Mouse (Mus musculus): Measurements from ENCODE around the gene Cpa1. TPM values are rescaled to one million over a fixed set of nuclear protein-coding genes. Genes with fewer than 3 reads are reported as not detected.

The Cpa1 gene
- polyA plus RNA-seq, 1 experiment from 2014 or later = 1.9 TPM

GRCm38 (mm10) chr6:30643694-30644460, 4.9 kb downstream of the Cpa1 start:
- DNase-seq (no peak), ATAC-seq (ENCODE audit: insufficient read depth) (no peak)
- Histone ChIP-seq H3K4me3 (ENCODE audit: low read depth, low read length) (no peak overlapping the region), H3K27me3 (ENCODE audit: insufficient read depth, low read length) (no peaks in the 10 kb centered on the region), H3K4me1 (ENCODE audit: insufficient read depth) (no peaks in the 10 kb centered on the region), H3K27ac (ENCODE audit: low read depth) (no peak overlapping the region), H3K36me3 (ENCODE audit: insufficient read depth) (no peaks in the 10 kb centered on the region), H3K4me2 (no peak overlapping the region), H3K9me3 (ENCODE audit: low read depth, low read length) (no peaks in the 10 kb centered on the region), H3K9ac (no peak overlapping the region)
- 63% methylated on average over 12 of the region's 12 CpGs for WGBS
- no peak for TF ChIP-seq CTCF (IDR thresholded peaks at IDR 0.05; ENCODE audit: low read depth)

- ATAC-seq (ENCODE audit: insufficient read depth) = no peak
- H3K27me3 ChIP-seq (ENCODE audit: insufficient read depth, low read length) = no peaks in the 10 kb centered on the region
- H3K4me2 ChIP-seq = no peak overlapping the region
- no peaks in the 10 kb centered on the region for H3K4me1 ChIP-seq (ENCODE audit: insufficient read depth)
- H3K9ac ChIP-seq = no peak overlapping the region
- 82% methylated on average over 3 of the region's 3 CpGs for WGBS
- H3K4me3 ChIP-seq (ENCODE audit: low read depth, low read length) = no peak overlapping the region
- H3K36me3 ChIP-seq (ENCODE audit: insufficient read depth) = no peaks in the 10 kb centered on the region
- DNase-seq = no peak
- H3K27ac ChIP-seq (ENCODE audit: low read depth) = no peak overlapping the region
- H3K9me3 ChIP-seq (ENCODE audit: low read depth, low read length) = no peaks in the 10 kb centered on the region
- TF ChIP-seq CTCF (IDR thresholded peaks at IDR 0.05; ENCODE audit: low read depth) = no peak
These were observed 5.4 kb downstream of the Cpa1 start for GRCm38 (mm10) chr6:30644462-30644861.

GRCm38 (mm10) chr6:30645379-30645778, 6.4 kb downstream of the Cpa1 start:
- H3K27ac ChIP-seq (ENCODE audit: low read depth) = no peak overlapping the region
- no peak for ATAC-seq (ENCODE audit: insufficient read depth)

GRCm38 (mm10) chr6:30649651-30650296, 10.8 kb downstream of the Cpa1 start:
- WGBS = 65% methylated on average over 11 of the region's 11 CpGs

More at GRCm38 (mm10) chr6:30645379-30645778, 6.4 kb downstream of the Cpa1 start:
- no peaks in the 10 kb centered on the region for H3K36me3 ChIP-seq (ENCODE audit: insufficient read depth)
- DNase-seq = no peak
- H3K4me3 ChIP-seq (ENCODE audit: low read depth, low read length) = no peak overlapping the region
- H3K9me3 ChIP-seq (ENCODE audit: low read depth, low read length) = no peaks in the 10 kb centered on the region
- H3K4me1 ChIP-seq (ENCODE audit: insufficient read depth) = no peaks in the 10 kb centered on the region
- 74% methylated on average over 6 of the region's 6 CpGs for WGBS
- H3K4me2 ChIP-seq = no peak overlapping the region
- TF ChIP-seq CTCF (IDR thresholded peaks at IDR 0.05; ENCODE audit: low read depth) = no peak
- no peaks in the 10 kb centered on the region for H3K27me3 ChIP-seq (ENCODE audit: insufficient read depth, low read length)
- no peak overlapping the region for H3K9ac ChIP-seq

GRCm38 (mm10) chr6:30652425-30653188, 13.6 kb downstream of the Cpa1 start:
- WGBS = 41% methylated on average over 9 of the region's 9 CpGs
- Histone ChIP-seq H3K27ac (ENCODE audit: low read depth) (peak overlapping the region; percentile 68), H3K9me3 (ENCODE audit: low read depth, low read length) (no peaks in the 10 kb centered on the region), H3K27me3 (ENCODE audit: insufficient read depth, low read length) (no peaks in the 10 kb centered on the region), H3K4me1 (ENCODE audit: insufficient read depth) (peaks cover 31% of the 10 kb centered on the region; the same call in 1 of the 2 replicates), H3K36me3 (ENCODE audit: insufficient read depth) (no peaks in the 10 kb centered on the region), H3K9ac (no peak overlapping the region), H3K4me3 (ENCODE audit: low read depth, low read length) (no peak overlapping the region), H3K4me2 (no peak overlapping the region)
- DNase-seq (peak; percentile 48), ATAC-seq (ENCODE audit: insufficient read depth) (0 out of 2 replicates have a peak, but pooled peaks have one; percentile 20)
- no peak for TF ChIP-seq CTCF (IDR thresholded peaks at IDR 0.05; ENCODE audit: low read depth)

More at GRCm38 (mm10) chr6:30649651-30650296, 10.8 kb downstream of the Cpa1 start:
- Histone ChIP-seq H3K36me3 (ENCODE audit: insufficient read depth) (no peaks in the 10 kb centered on the region), H3K27ac (ENCODE audit: low read depth) (peak overlapping the region; percentile 3; the same call in 1 of the 2 replicates), H3K9me3 (ENCODE audit: low read depth, low read length) (no peaks in the 10 kb centered on the region), H3K27me3 (ENCODE audit: insufficient read depth, low read length) (no peaks in the 10 kb centered on the region), H3K4me1 (ENCODE audit: insufficient read depth) (peaks cover 18% of the 10 kb centered on the region; the same call in 1 of the 2 replicates), H3K4me2 (no peak overlapping the region), H3K9ac (no peak overlapping the region), H3K4me3 (ENCODE audit: low read depth, low read length) (no peak overlapping the region)
- no peak for TF ChIP-seq CTCF (IDR thresholded peaks at IDR 0.05; ENCODE audit: low read depth)
- ATAC-seq (ENCODE audit: insufficient read depth) = no peak
- no peak for DNase-seq

- 56% methylated on average over 6 of the region's 6 CpGs for WGBS
- H3K27me3 ChIP-seq (ENCODE audit: insufficient read depth, low read length) = no peaks in the 10 kb centered on the region
- H3K4me3 ChIP-seq (ENCODE audit: low read depth, low read length) = no peak overlapping the region
- peak overlapping the region; percentile 68 for H3K27ac ChIP-seq (ENCODE audit: low read depth)
- DNase-seq (peak; percentile 38), ATAC-seq (ENCODE audit: insufficient read depth) (no peak)
- H3K9me3 ChIP-seq (ENCODE audit: low read depth, low read length) = no peaks in the 10 kb centered on the region
- H3K9ac ChIP-seq = no peak overlapping the region
- no peak for TF ChIP-seq CTCF (IDR thresholded peaks at IDR 0.05; ENCODE audit: low read depth)
- no peaks in the 10 kb centered on the region for H3K36me3 ChIP-seq (ENCODE audit: insufficient read depth)
- H3K4me2 ChIP-seq = no peak overlapping the region
- peaks cover 31% of the 10 kb centered on the region; the same call in 1 of the 2 replicates for H3K4me1 ChIP-seq (ENCODE audit: insufficient read depth)
These were observed 14.5 kb downstream of the Cpa1 start for GRCm38 (mm10) chr6:30653518-30653917.
